Mouse (Mus musculus): ENCODE measurements around the gene Zglp1.

DNA sequence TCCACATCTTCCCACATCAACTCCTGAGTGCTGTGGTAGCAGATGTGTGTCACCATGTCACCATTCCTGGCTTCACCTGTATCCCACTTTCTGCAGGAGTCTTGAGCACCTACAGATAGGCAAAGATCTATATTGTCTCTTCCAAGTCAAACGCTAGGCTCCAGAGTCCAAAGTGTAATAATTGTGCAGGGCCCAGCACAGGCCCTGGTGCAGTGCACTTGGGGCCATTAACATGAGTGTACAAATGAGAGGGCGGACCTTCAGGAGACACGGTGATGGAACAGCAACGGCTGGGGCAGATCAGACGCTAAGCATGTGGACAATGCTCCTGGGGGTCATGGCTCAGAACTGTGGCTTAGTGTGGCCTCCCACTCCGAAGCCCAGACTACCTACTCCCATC, 46.9 kb upstream of the Zglp1 start:
- TF ChIP-seq USF1 (IDR thresholded peaks at IDR 0.05; ENCODE audit: low read depth) (no peak), POLR2A (IDR thresholded peaks at IDR 0.05; ENCODE audit: insufficient read length, low read depth) (no peak), MAX (IDR thresholded peaks at IDR 0.05; ENCODE audit: low read depth) (no peak), POLR2AphosphoS2 (IDR thresholded peaks at IDR 0.05; ENCODE audit: insufficient read length, low read depth) (no peak), E2F4 (IDR thresholded peaks at IDR 0.05; ENCODE audit: insufficient read depth) (no peak), TCF3 (IDR thresholded peaks at IDR 0.05; ENCODE audit: insufficient read length, low read depth) (no peak), MYOD1 (IDR thresholded peaks at IDR 0.05; ENCODE audit: control insufficient read depth in 1 of 3, insufficient read length in 2 of 3, low read depth in 2 of 3) (no peak), MYOG (IDR thresholded peaks at IDR 0.05; ENCODE audit: control insufficient read depth in 1 of 3, insufficient read depth in 1 of 3, insufficient read length in 2 of 3, low read depth in 2 of 3) (no peak), REST (IDR thresholded peaks at IDR 0.05; ENCODE audit: insufficient read depth, insufficient read length) (no peak)

Data from myocyte (in vitro differentiated cells).